Mouse (Mus musculus): ENCODE results near the gene Gpatch2. TPM values are rescaled to one million over a fixed set of nuclear protein-coding genes. Genes with fewer than 3 reads are reported as not detected.
A peak's percentile ranks its signal among the peaks of the same experiment; 100 is the strongest.

Gene Gpatch2
- 11.2 and 12.8 TPM in 2 replicates for polyA plus RNA-seq (2015; fragmentation: Nextera tagmentation; extraction: Ambion mirVana)

GRCm38 (mm10) chr1:187215181-187216116 is at the start of gene Gpatch2, which contains the start of gene Spata17:
Gpatch2 (plus strand) TSS chr1:187215508.
Spata17 (minus strand) TSS chr1:187215465.
- peak; percentile 83 for ATAC-seq (replicated peaks; ENCODE audit: extremely low read depth, insufficient read depth, low FRiP score)
- no peaks in the 10 kb centered on the region for H3K27me3 ChIP-seq (ENCODE audit: control insufficient read depth, insufficient read depth, low read length)

DNA sequence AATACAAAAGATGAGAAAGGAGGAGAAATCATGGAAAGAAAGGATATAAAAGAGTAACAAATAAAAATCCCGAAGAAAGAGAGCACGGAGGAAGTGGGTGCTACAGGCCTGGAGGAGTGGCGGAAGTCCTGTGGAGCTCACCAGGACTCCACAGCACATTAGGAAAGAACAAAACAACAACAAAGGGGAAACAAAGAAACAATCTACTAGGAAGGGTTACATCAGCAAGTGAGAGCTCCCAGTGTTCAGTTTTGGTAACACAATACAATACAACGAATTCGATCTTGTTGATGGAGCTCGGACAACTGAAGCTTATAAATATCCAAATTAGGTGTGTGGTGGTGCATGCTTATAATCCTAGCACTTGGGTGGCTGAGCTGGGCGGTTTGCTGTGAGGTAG is 45.7 kb upstream of the Gpatch2 start:
- H3K27ac ChIP-seq (ENCODE audit: low read length): no peak overlapping the region
- no peak for ATAC-seq (replicated peaks; ENCODE audit: extremely low read depth, insufficient read depth, low FRiP score)
- no peaks in the 10 kb centered on the region for H3K4me1 ChIP-seq (ENCODE audit: control insufficient read depth, insufficient read depth, low read length)
- no peaks in the 10 kb centered on the region for H3K36me3 ChIP-seq (ENCODE audit: control insufficient read depth, insufficient read depth)
- no peaks in the 10 kb centered on the region for H3K9me3 ChIP-seq (replicated peaks; ENCODE audit: control insufficient read depth, low read length)
- H3K4me3 ChIP-seq (ENCODE audit: low read length): no peak overlapping the region
- WGBS: 73% methylated on average over 7 of the region's 7 CpGs
- H3K9ac ChIP-seq (ENCODE audit: low read length): no peak overlapping the region
- no peak overlapping the region for H3K4me2 ChIP-seq (ENCODE audit: low read depth, low read length)
- no peaks in the 10 kb centered on the region for H3K27me3 ChIP-seq (ENCODE audit: control insufficient read depth, insufficient read depth, low read length)

More at GRCm38 (mm10) chr1:187215181-187216116, at the start of gene Gpatch2, which contains the start of gene Spata17:
- under 1% methylated on average over 58 of the region's 58 CpGs for WGBS
- H3K4me2 ChIP-seq (ENCODE audit: low read depth, low read length): peak within 1 kb of the TSS; percentile 76
- no peaks in the 10 kb centered on the region for H3K9me3 ChIP-seq (replicated peaks; ENCODE audit: control insufficient read depth, low read length)
- H3K4me3 ChIP-seq (ENCODE audit: low read length): peak within 1 kb of the TSS; percentile 81
- H3K27ac ChIP-seq (ENCODE audit: low read length): peak within 1 kb of the TSS; percentile 85
- peak within 1 kb of the TSS; percentile 94 for H3K9ac ChIP-seq (ENCODE audit: low read length)
- no peaks in the 10 kb centered on the region for H3K36me3 ChIP-seq (ENCODE audit: control insufficient read depth, insufficient read depth)
- peaks cover 3% of the 10 kb centered on the region; the same call in 1 of the 2 replicates for H3K4me1 ChIP-seq (ENCODE audit: control insufficient read depth, insufficient read depth, low read length)

DNA sequence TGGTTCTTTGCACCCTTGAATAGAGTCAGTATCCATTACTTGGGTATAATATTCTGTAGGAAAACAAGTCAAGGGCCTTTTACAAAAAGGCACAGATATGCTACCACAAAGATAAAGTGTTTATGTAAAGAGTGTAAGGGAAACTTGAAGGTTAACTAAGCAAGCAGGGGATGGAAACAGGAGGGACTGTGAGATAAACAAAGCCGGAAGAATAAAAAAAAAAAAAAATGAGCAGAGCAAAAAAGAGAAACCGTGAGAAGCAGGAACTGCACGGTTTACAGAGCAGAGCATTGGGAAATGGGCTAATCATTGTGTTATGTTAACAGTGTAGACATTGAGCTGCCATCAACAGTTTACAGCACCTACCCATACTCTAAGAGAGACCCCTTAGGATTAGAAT is 44.9 kb upstream of the Gpatch2 start:
- Histone ChIP-seq H3K4me3 (ENCODE audit: low read length) (no peak overlapping the region), H3K4me2 (ENCODE audit: low read depth, low read length) (no peak overlapping the region), H3K9ac (ENCODE audit: low read length) (no peak overlapping the region), H3K36me3 (ENCODE audit: control insufficient read depth, insufficient read depth) (no peaks in the 10 kb centered on the region), H3K27ac (ENCODE audit: low read length) (no peak overlapping the region), H3K27me3 (ENCODE audit: control insufficient read depth, insufficient read depth, low read length) (no peaks in the 10 kb centered on the region), H3K4me1 (ENCODE audit: control insufficient read depth, insufficient read depth, low read length) (no peaks in the 10 kb centered on the region), H3K9me3 (replicated peaks; ENCODE audit: control insufficient read depth, low read length) (no peaks in the 10 kb centered on the region)
- ATAC-seq (replicated peaks; ENCODE audit: extremely low read depth, insufficient read depth, low FRiP score): no peak
- WGBS: 47% methylated on average over 3 of the region's 3 CpGs

- no peaks in the 10 kb centered on the region for H3K27me3 ChIP-seq (ENCODE audit: control insufficient read depth, insufficient read depth, low read length)
- H3K4me3 ChIP-seq (ENCODE audit: low read length): no peak overlapping the region
- no peak overlapping the region for H3K27ac ChIP-seq (ENCODE audit: low read length)
- H3K9ac ChIP-seq (ENCODE audit: low read length): no peak overlapping the region
- 77% methylated on average over 1 of the region's 1 CpGs for WGBS
- H3K36me3 ChIP-seq (ENCODE audit: control insufficient read depth, insufficient read depth): no peaks in the 10 kb centered on the region
- no peaks in the 10 kb centered on the region for H3K9me3 ChIP-seq (replicated peaks; ENCODE audit: control insufficient read depth, low read length)
- ATAC-seq (replicated peaks; ENCODE audit: extremely low read depth, insufficient read depth, low FRiP score): no peak
- no peak overlapping the region for H3K4me2 ChIP-seq (ENCODE audit: low read depth, low read length)
- H3K4me1 ChIP-seq (ENCODE audit: control insufficient read depth, insufficient read depth, low read length): no peaks in the 10 kb centered on the region
Observed at GRCm38 (mm10) chr1:187175991-187176390, 39.3 kb upstream of the Gpatch2 start.

GRCm38 (mm10) chr1:187178546-187178945 is 36.8 kb upstream of the Gpatch2 start:
- no peak for ATAC-seq (replicated peaks; ENCODE audit: extremely low read depth, insufficient read depth, low FRiP score)
- H3K27me3 ChIP-seq (ENCODE audit: control insufficient read depth, insufficient read depth, low read length): no peaks in the 10 kb centered on the region
- 69% methylated on average over 1 of the region's 1 CpGs for WGBS

GRCm38 (mm10) chr1:187205506-187205905 is 9.8 kb upstream of the Gpatch2 start:
- no peak for ATAC-seq (replicated peaks; ENCODE audit: extremely low read depth, insufficient read depth, low FRiP score)
- 69% methylated on average over 6 of the region's 6 CpGs for WGBS
- H3K4me3 ChIP-seq (ENCODE audit: low read length): no peak overlapping the region
- H3K36me3 ChIP-seq (ENCODE audit: control insufficient read depth, insufficient read depth): no peaks in the 10 kb centered on the region
- H3K4me2 ChIP-seq (ENCODE audit: low read depth, low read length): no peak overlapping the region
- no peaks in the 10 kb centered on the region for H3K9me3 ChIP-seq (replicated peaks; ENCODE audit: control insufficient read depth, low read length)
- no peaks in the 10 kb centered on the region for H3K27me3 ChIP-seq (ENCODE audit: control insufficient read depth, insufficient read depth, low read length)
- no peaks in the 10 kb centered on the region for H3K4me1 ChIP-seq (ENCODE audit: control insufficient read depth, insufficient read depth, low read length)
- H3K9ac ChIP-seq (ENCODE audit: low read length): no peak overlapping the region
- no peak overlapping the region for H3K27ac ChIP-seq (ENCODE audit: low read length)

More at GRCm38 (mm10) chr1:187178546-187178945, 36.8 kb upstream of the Gpatch2 start:
- Histone ChIP-seq H3K9ac (ENCODE audit: low read length) (no peak overlapping the region), H3K4me3 (ENCODE audit: low read length) (no peak overlapping the region), H3K36me3 (ENCODE audit: control insufficient read depth, insufficient read depth) (no peaks in the 10 kb centered on the region), H3K9me3 (replicated peaks; ENCODE audit: control insufficient read depth, low read length) (no peaks in the 10 kb centered on the region), H3K4me2 (ENCODE audit: low read depth, low read length) (no peak overlapping the region), H3K4me1 (ENCODE audit: control insufficient read depth, insufficient read depth, low read length) (no peaks in the 10 kb centered on the region), H3K27ac (ENCODE audit: low read length) (no peak overlapping the region)

DNA sequence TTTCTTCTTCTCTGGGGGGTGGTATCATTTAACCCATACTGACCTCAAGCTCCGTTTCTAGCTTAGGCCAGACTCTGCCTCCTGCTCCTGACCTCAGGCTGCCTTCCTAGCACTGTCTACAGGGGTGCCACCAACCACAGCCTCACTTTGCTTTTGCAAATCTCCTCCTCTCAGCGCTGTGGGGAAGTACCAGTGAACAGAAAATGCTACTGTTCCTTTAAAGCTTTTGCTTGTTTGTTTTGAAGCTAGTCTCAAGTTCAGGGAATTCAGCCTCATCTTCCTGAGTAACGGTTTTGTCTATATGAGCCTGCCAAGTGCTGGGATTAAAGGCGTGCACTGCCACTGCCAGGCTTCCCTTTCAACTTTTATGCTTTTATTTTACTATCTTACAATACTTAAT is 5.8 kb upstream of the Gpatch2 start:
- H3K9me3 ChIP-seq (replicated peaks; ENCODE audit: control insufficient read depth, low read length): no peaks in the 10 kb centered on the region
- no peak overlapping the region for H3K9ac ChIP-seq (ENCODE audit: low read length)
- H3K4me3 ChIP-seq (ENCODE audit: low read length): no peak overlapping the region
- no peaks in the 10 kb centered on the region for H3K36me3 ChIP-seq (ENCODE audit: control insufficient read depth, insufficient read depth)
- no peak overlapping the region for H3K4me2 ChIP-seq (ENCODE audit: low read depth, low read length)
- no peaks in the 10 kb centered on the region for H3K27me3 ChIP-seq (ENCODE audit: control insufficient read depth, insufficient read depth, low read length)
- no peaks in the 10 kb centered on the region for H3K4me1 ChIP-seq (ENCODE audit: control insufficient read depth, insufficient read depth, low read length)
- WGBS: 56% methylated on average over 4 of the region's 4 CpGs
- no peak for ATAC-seq (replicated peaks; ENCODE audit: extremely low read depth, insufficient read depth, low FRiP score)
- H3K27ac ChIP-seq (ENCODE audit: low read length): no peak overlapping the region

DNA sequence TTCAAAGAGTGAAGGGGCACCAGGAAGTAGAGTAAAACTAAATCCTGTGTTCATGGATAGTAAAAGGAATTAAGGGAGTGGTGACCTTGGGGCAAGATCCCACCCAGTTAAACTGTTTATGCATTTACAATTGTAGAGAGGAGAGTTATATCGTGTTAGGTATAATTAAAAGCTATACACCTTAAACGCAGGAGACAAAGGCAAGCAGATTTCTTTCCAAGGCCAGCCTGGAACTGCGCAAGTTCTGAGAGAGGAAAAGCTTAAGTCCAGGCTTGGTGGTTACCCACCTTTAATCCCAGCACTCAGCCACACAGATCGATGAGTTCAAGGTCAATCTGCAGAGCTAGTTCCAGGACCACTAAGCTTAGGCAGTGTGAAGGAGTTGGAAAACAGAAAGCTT is 4.6 kb upstream of the Gpatch2 start:
- no peak overlapping the region for H3K9ac ChIP-seq (ENCODE audit: low read length)
- H3K4me1 ChIP-seq (ENCODE audit: control insufficient read depth, insufficient read depth, low read length): no peaks in the 10 kb centered on the region
- H3K4me2 ChIP-seq (ENCODE audit: low read depth, low read length): no peak overlapping the region
- no peaks in the 10 kb centered on the region for H3K9me3 ChIP-seq (replicated peaks; ENCODE audit: control insufficient read depth, low read length)
- 86% methylated on average over 4 of the region's 4 CpGs for WGBS
- H3K4me3 ChIP-seq (ENCODE audit: low read length): no peak overlapping the region
- ATAC-seq (replicated peaks; ENCODE audit: extremely low read depth, insufficient read depth, low FRiP score): no peak
- H3K36me3 ChIP-seq (ENCODE audit: control insufficient read depth, insufficient read depth): no peaks in the 10 kb centered on the region
- H3K27ac ChIP-seq (ENCODE audit: low read length): no peak overlapping the region
- no peaks in the 10 kb centered on the region for H3K27me3 ChIP-seq (ENCODE audit: control insufficient read depth, insufficient read depth, low read length)

Data from heart, embryonic 16.5 days (tissue).